Mouse (Mus musculus): ENCODE data around the gene Ip6k1.

DNA sequence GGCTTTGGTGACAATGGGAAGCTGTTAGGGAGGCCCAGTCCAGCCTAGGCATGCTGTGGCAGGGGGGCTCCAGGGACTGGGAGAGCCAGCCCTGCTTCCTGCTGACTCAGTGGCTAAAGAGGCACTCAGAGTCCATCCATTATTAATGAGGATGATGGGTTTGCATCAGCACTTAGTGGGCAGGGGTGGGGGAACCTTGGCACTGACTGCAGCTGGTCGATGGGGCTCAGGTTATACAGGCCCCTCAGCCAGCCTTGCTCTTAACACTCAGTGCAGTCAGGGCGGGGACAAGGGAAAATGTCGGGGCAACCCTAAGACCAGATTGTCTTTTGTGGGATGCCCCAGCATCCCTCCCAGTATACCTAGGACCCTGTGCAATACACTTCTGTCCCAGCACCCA lies 59.8 kb downstream of the Ip6k1 start:
- TF ChIP-seq CTCF (IDR thresholded peaks at IDR 0.05) = no peak
- no peak for TF ChIP-seq EP300 (IDR thresholded peaks at IDR 0.05)
